In the genomic region with DNA sequence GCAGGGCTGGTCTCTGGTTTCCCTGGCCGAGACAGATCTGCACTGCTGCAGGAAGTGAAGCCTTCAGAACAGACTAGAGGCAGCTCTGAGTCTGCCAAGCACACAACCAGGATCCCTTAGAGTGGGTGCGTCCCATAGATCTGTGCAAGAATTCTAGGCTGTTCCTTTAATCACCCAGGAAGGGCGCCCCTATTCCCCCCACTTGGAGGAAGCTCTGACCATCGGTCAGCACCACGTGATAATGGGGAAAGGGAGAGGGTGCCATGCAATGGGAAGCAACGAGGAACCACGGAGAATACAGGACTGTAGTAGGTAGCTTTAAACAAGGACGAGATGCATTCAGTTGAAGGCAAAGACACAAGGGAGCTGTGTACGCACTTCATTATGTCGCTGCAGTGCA, we compare ENCODE assay signal across 11 mouse cellular contexts.
DNase-seq lines count a peak whose midpoint lies in the region; ATAC-seq and TF ChIP-seq lines count a peak whose summit lies in the region.
"Had no signal": no experiment of that assay in that cellular context is flagged by ENCODE, and none has a peak within 500 bp of the region (broad histone marks: within the 10 kb centered on the region; RNA-seq: fewer than 3 reads in every experiment).

No protein-coding gene starts in this region.

- intact Hi-C loops in heart, postnatal 25 days (cut with DNase I), result loop anchor here (5.0 kb wide), 1 partner anchor 123 kb away; no protein-coding TSS in a partner anchor
- intact Hi-C loops in gastrocnemius, postnatal 36 days (cut with DNase I), result loop anchor here (10.0 kb wide), 1 partner anchor 390 kb away; the partner anchor contains the start of gene Six1

- H3K4me1 ChIP-seq in liver, postnatal 0 days (ENCODE audit: insufficient read depth), result no peaks in the 10 kb centered on the region
- H3K4me1 ChIP-seq in liver, embryonic 11.5 days (replicated peaks; ENCODE audit: control insufficient read depth, insufficient read depth, low read length), result no peaks in the 10 kb centered on the region
- H3K4me1 ChIP-seq in embryonic facial prominence, embryonic 14.5 days (ENCODE audit: control insufficient read depth, insufficient read depth, low read length), result peaks cover 4% of the 10 kb centered on the region
- peaks cover 2% of the 10 kb centered on the region; the same call in 1 of the 2 replicates for H3K4me1 ChIP-seq in stomach, postnatal 0 days (replicated peaks; ENCODE audit: control insufficient read depth, insufficient read depth)
- H3K4me1 ChIP-seq: liver, embryonic 13.5 days had no signal

- H3K9me3 ChIP-seq in liver, postnatal 0 days (ENCODE audit: low read length), result no peaks in the 10 kb centered on the region
- no peaks in the 10 kb centered on the region for H3K9me3 ChIP-seq in liver, embryonic 11.5 days (ENCODE audit: control insufficient read depth, low read length)
- peaks cover 3% of the 10 kb centered on the region for H3K9me3 ChIP-seq in embryonic facial prominence, embryonic 14.5 days (ENCODE audit: control insufficient read depth, low read length)
- no peaks in the 10 kb centered on the region for H3K9me3 ChIP-seq in stomach, postnatal 0 days (ENCODE audit: control insufficient read depth, low read length)
- H3K9me3 ChIP-seq: liver, embryonic 13.5 days had no signal

- no peaks in the 10 kb centered on the region for H3K36me3 ChIP-seq in liver, postnatal 0 days (replicated peaks; ENCODE audit: insufficient read depth, low read length)
- no peaks in the 10 kb centered on the region for H3K36me3 ChIP-seq in liver, embryonic 11.5 days (ENCODE audit: control insufficient read depth, insufficient read depth, low read length)
- no peaks in the 10 kb centered on the region for H3K36me3 ChIP-seq in embryonic facial prominence, embryonic 14.5 days (ENCODE audit: control insufficient read depth, insufficient read depth, low read length)
- H3K36me3 ChIP-seq in stomach, postnatal 0 days (ENCODE audit: control insufficient read depth, insufficient read depth, low read length), result no peaks in the 10 kb centered on the region
- H3K36me3 ChIP-seq: liver, embryonic 13.5 days had no signal

- no peak overlapping the region for H3K27ac ChIP-seq in liver, postnatal 0 days (ENCODE audit: low read depth)
- H3K27ac ChIP-seq in liver, embryonic 11.5 days (ENCODE audit: low read depth, low read length), result no peak overlapping the region
- H3K27ac ChIP-seq in embryonic facial prominence, embryonic 14.5 days (replicated peaks; ENCODE audit: low read depth, low read length), result peak overlapping the region; percentile 2
- no peak overlapping the region for H3K27ac ChIP-seq in stomach, postnatal 0 days (replicated peaks)
- H3K27ac ChIP-seq: liver, embryonic 13.5 days had no signal

- H3K27me3 ChIP-seq in liver, postnatal 0 days (ENCODE audit: insufficient read depth, low read length), result no peaks in the 10 kb centered on the region; the same call in 1 of the 2 replicates
- no peaks in the 10 kb centered on the region for H3K27me3 ChIP-seq in liver, embryonic 11.5 days (replicated peaks; ENCODE audit: control insufficient read depth, insufficient read depth, low read length)
- H3K27me3 ChIP-seq in embryonic facial prominence, embryonic 14.5 days (replicated peaks; ENCODE audit: control insufficient read depth, insufficient read depth, low read length), result no peaks in the 10 kb centered on the region
- no peaks in the 10 kb centered on the region for H3K27me3 ChIP-seq in stomach, postnatal 0 days (ENCODE audit: control insufficient read depth, insufficient read depth, low read length)

- no peak for TF ChIP-seq EP300 in liver, postnatal 0 days (IDR thresholded peaks at IDR 0.05; ENCODE audit: low read depth)
- no peak for TF ChIP-seq EP300 in stomach, postnatal 0 days (optimal IDR thresholded peaks at IDR 0.05)

- H3K4me2 ChIP-seq in liver, postnatal 0 days (ENCODE audit: low read depth, low read length), result peak overlapping the region; percentile 38
- H3K4me2 ChIP-seq in liver, embryonic 11.5 days, result no peak overlapping the region
- 0 out of 2 replicates have a peak overlapping the region, but pooled peaks have one; percentile 3 for H3K4me2 ChIP-seq in embryonic facial prominence, embryonic 14.5 days (ENCODE audit: low read depth, low read length)
- H3K4me2 ChIP-seq in stomach, postnatal 0 days (replicated peaks; ENCODE audit: low read depth), result no peak overlapping the region
- H3K4me2 ChIP-seq: liver, embryonic 13.5 days had no signal

- H3K9ac ChIP-seq in liver, postnatal 0 days (replicated peaks), result no peak overlapping the region
- H3K9ac ChIP-seq in liver, embryonic 11.5 days (ENCODE audit: low read depth, low read length), result no peak overlapping the region
- H3K9ac ChIP-seq in embryonic facial prominence, embryonic 14.5 days (ENCODE audit: low read depth, low read length), result no peak overlapping the region
- no peak overlapping the region for H3K9ac ChIP-seq in stomach, postnatal 0 days (ENCODE audit: low read length)
- H3K9ac ChIP-seq: liver, embryonic 13.5 days had no signal

- DNase-seq in heart, adult 11 months, result peak; percentile 83
- no peak for DNase-seq in heart, postnatal 25 days (ENCODE audit: low spot score)
- DNase-seq in liver, postnatal 0 days, result no peak
- DNase-seq in liver, embryonic 11.5 days (ENCODE audit: low spot score), result no peak
- no peak for DNase-seq in embryonic facial prominence, embryonic 14.5 days (ENCODE audit: low spot score)
- DNase-seq in gastrocnemius, postnatal 36 days, result no peak
- DNase-seq in stomach, postnatal 0 days (ENCODE audit: low spot score), result no peak
- DNase-seq: B cell, adult 2 months; layer of hippocampus, adult 9-11 months; liver, embryonic 13.5 days had no signal

- ATAC-seq in liver, postnatal 0 days, result no peak
- ATAC-seq in liver, embryonic 11.5 days (replicated peaks; ENCODE audit: low FRiP score), result no peak
- no peak for ATAC-seq in embryonic facial prominence, embryonic 14.5 days (ENCODE audit: low read depth)
- peak; percentile 30 for ATAC-seq in megakaryocyte progenitor cell, adult 5-6 weeks (replicated peaks; ENCODE audit: poor library complexity)
- no peak for ATAC-seq in stomach, postnatal 0 days (ENCODE audit: low FRiP score, low TSS enrichment)

- 37% methylated on average over 10 of the region's 10 CpGs for WGBS in liver, postnatal 0 days (ENCODE audit: insufficient replicate concordance)
- WGBS in liver, embryonic 11.5 days, result 40% methylated on average over 10 of the region's 10 CpGs
- WGBS in embryonic facial prominence, embryonic 14.5 days, result 50% methylated on average over 10 of the region's 10 CpGs
- 58% methylated on average over 10 of the region's 10 CpGs for WGBS in stomach, postnatal 0 days

- TF ChIP-seq CTCF in liver, postnatal 0 days (IDR thresholded peaks at IDR 0.05; ENCODE audit: low read depth), result no peak
- no peak for TF ChIP-seq CTCF in stomach, postnatal 0 days (IDR thresholded peaks at IDR 0.05; ENCODE audit: low read depth)

- H3K4me3 ChIP-seq in liver, postnatal 0 days (ENCODE audit: low read depth, low read length), result no peak overlapping the region
- H3K4me3 ChIP-seq in liver, embryonic 11.5 days (ENCODE audit: low read depth, low read length), result no peak overlapping the region
- H3K4me3 ChIP-seq in embryonic facial prominence, embryonic 14.5 days (ENCODE audit: low read depth, low read length), result no peak overlapping the region
- no peak overlapping the region for H3K4me3 ChIP-seq in stomach, postnatal 0 days (ENCODE audit: low read depth, low read length)
- H3K4me3 ChIP-seq: liver, embryonic 13.5 days had no signal

Comparison
In these comparisons a context has a peak if more than half of its experiments do, and no peak if none do; other contexts are left out.
1. H3K4me2 ChIP-seq: peak in liver, postnatal 0 days (single experiment) and embryonic facial prominence, embryonic 14.5 days (single experiment); none in liver, embryonic 11.5 days (single experiment) and stomach, postnatal 0 days (single experiment).